Mouse (Mus musculus): ENCODE results near the gene C530008M17Rik. TPM values are rescaled to one million over a fixed set of nuclear protein-coding genes. Genes with fewer than 3 reads are reported as not detected.

Gene C530008M17Rik
- total RNA-seq, 2 experiments from 2014 or later = 59.4 to 61.7 TPM

DNA sequence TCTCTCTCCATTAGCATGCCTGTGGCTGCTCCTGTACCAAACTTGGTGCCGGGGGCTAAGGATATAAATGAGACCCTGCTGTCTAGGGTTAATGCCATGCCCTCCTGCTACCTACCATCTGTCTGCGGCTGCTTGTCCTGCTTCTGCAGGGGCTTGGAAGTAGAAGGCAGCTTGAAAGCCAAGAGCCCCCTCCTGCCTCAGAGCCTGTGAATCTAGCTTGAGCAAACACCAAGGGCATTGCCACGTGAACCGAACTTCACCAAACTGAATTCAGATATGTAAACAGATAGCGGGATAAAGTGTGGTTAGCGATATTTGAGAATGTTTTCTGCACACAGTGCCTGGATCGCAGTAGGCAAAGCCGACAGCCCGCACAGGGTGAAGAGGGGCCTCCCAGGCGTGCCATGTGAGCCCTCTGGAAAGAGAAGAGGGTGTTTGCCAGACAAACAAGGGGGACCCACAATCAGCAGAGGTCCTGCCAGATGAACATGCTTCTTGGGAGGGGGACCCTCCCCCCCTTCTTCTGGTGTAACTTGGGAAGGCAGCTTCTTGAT is 106.9 kb downstream of the C530008M17Rik start:
- intact Hi-C loops (cut with DNase I) = loop anchor here (5.0 to 10.0 kb wide), 2 partner anchors 106 to 178 kb away; partner anchors contain the start of genes C530008M17Rik and Cep135
- DNase-seq (ENCODE audit: extremely low spot score in 1 of 2, low spot score in 2 of 2) = no peak
- no peak overlapping the region for H3K27ac ChIP-seq
- TF ChIP-seq CTCF (IDR thresholded peaks at IDR 0.05) = no peak
- no peak overlapping the region for H3K4me3 ChIP-seq

GRCm38 (mm10) chr5:76763731-76764130 is 107.4 kb downstream of the C530008M17Rik start:
- intact Hi-C loops (cut with DNase I) = loop anchor here (5.0 to 10.0 kb wide), 2 partner anchors 106 to 179 kb away; partner anchors contain the start of genes C530008M17Rik and Cep135
- no peak overlapping the region for H3K27ac ChIP-seq
- no peak for TF ChIP-seq CTCF (IDR thresholded peaks at IDR 0.05)
- no peak for DNase-seq (ENCODE audit: extremely low spot score in 1 of 2, low spot score in 2 of 2)
- no peak overlapping the region for H3K4me3 ChIP-seq

DNA sequence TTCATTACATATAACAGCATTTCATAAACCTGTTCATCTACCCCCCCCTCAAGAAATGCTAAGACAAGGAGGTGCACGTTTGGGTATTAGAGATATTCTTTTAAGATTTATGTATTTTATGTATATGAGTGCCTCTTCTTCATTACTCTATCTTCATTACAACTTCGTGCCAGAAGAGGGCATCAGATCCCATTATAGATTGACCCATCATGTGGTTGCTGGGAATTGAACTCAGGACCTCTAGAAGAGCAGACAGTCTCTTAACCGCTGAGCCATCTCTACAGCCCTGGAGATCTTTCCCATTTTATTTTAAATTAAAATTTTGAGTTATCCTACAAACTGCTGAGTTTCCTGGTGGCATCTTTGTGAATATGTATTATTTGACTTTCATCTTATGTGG is 112.7 kb downstream of the C530008M17Rik start:
- H3K4me3 ChIP-seq = no peak overlapping the region
- no peak; the same call in 1 of the 2 replicates for TF ChIP-seq CTCF (IDR thresholded peaks at IDR 0.05)
- intact Hi-C loops (cut with DNase I) = loop anchor here (10.0 kb wide), 1 partner anchor 184 kb away; the partner anchor contains the start of gene Cep135
- H3K27ac ChIP-seq = no peak overlapping the region
- no peak for DNase-seq (ENCODE audit: extremely low spot score in 1 of 2, low spot score in 2 of 2)

DNA sequence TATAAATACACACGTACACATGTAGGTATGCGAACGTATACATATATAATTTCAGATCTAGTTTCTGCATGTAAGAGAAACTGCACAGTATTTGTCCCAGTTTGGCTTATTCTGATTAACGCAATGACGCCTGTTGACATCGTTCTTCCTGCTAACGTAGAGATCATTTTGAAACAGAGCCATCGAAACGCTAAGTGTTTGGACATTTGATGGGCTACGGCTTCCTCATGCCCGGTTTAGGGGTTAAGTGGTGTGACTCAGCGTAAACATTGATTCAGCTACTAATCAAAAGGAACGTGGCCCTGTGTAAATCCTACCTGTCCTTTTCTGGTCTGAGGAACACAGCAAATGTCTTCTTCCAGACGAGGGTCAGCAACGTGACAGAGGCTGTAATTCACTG is 113.3 kb downstream of the C530008M17Rik start:
- H3K4me3 ChIP-seq = no peak overlapping the region
- H3K27ac ChIP-seq = no peak overlapping the region
- no peak for TF ChIP-seq CTCF (IDR thresholded peaks at IDR 0.05)
- DNase-seq (ENCODE audit: extremely low spot score in 1 of 2, low spot score in 2 of 2) = no peak
- intact Hi-C loops (cut with DNase I) = loop anchor here (10.0 kb wide), 1 partner anchor 185 kb away; the partner anchor contains the start of gene Cep135

DNA sequence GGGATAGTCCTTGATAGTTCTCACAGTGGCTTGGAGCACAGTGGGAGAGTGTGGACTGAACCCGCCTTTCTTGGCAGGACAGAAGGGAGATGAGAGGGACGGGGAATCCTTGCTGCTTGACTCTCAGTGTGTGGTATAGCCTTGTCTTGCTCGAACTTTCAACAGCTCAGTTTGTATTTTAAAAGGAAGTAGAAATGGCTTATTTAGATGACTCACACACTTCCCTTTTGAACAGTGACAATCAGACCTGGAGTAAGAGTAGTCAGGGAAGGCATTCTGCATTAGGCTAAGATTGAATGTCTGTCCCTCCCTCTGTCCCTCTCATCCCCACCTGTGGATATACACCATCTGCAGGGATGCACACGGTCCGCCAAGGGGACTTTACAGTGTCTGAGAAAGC is 115.1 kb downstream of the C530008M17Rik start:
- Histone ChIP-seq H3K27ac (no peak overlapping the region), H3K4me3 (no peak overlapping the region)
- no peak for DNase-seq (ENCODE audit: extremely low spot score in 1 of 2, low spot score in 2 of 2)
- TF ChIP-seq CTCF (IDR thresholded peaks at IDR 0.05) = no peak
- intact Hi-C loops (cut with DNase I) = no loop called here

DNA sequence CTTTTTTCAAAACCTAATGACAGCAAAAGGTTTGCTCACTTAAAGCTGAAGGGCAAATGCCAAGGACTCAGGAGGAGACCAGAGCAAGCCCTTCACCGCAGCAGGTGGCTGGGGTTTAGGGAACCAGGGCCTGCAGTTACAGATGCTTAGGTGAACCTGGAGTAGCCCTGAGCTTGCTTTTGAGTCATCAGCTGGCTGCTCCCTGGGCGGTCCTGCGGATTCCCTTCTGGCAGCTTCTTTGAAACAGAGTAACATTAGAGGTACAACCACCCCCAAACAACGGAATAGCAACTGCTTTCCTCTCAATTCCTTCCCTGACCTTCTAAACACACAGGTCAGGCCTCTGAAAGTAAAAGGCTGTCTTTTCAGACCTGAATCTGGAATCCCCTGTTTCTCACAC is 116.5 kb downstream of the C530008M17Rik start:
- no peak overlapping the region for H3K27ac ChIP-seq
- no peak for DNase-seq (ENCODE audit: extremely low spot score in 1 of 2, low spot score in 2 of 2)
- intact Hi-C loops (cut with DNase I) = no loop called here
- no peak for TF ChIP-seq CTCF (IDR thresholded peaks at IDR 0.05)
- H3K4me3 ChIP-seq = no peak overlapping the region

- H3K27ac ChIP-seq = no peak overlapping the region
- intact Hi-C loops (cut with DNase I) = no loop called here
- H3K4me3 ChIP-seq = no peak overlapping the region
- DNase-seq (ENCODE audit: extremely low spot score in 1 of 2, low spot score in 2 of 2) = no peak
- no peak for TF ChIP-seq CTCF (IDR thresholded peaks at IDR 0.05)
Observed at GRCm38 (mm10) chr5:76773492-76774158, 117.3 kb downstream of the C530008M17Rik start.

DNA sequence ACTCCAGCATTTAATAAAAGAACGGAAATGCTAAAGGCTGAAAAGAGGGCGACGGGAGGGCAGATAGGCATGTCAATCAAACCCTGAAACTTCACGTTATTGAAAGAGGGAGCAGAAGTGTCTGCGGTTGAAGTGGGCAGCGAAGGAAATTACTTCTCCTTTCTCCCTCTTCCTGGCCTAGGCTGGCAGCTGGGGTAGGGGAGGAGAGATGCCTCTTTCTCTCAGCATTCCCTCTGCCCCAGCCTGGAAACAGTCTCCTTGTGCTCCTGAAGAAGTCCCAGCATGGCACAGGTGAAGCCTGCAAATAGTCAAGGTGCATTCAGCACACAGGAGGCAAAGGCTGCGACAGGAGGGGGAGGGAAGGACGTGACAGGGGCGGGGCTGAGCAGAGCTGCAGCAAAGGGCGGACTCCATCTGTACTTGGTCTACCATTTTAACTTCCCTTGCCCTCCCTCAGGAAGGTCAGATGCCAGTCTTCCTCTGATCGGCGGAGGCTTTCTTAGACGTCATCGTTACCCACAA is 122.8 kb downstream of the C530008M17Rik start:
- no peak for TF ChIP-seq CTCF (IDR thresholded peaks at IDR 0.05)

DNA sequence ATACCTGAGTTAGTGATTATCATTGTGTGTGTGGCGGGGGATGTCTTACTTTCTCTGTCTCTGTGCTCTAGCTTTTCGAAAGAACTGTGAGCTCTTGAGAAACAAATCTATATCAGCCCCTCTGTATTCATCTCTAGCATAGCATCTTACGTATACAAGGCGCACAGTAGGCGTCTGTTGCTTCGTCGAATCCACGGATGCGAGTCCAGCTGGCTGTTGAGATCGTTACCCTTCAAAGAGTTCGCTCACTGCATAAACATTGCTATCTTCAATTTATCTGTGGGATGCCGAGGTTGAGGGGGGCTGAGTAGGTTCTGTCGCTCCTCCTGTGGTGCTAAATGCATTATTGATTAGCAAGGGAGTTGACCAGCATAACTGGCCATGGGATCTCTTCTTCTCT is 125.6 kb downstream of the C530008M17Rik start:
- TF ChIP-seq CTCF (IDR thresholded peaks at IDR 0.05) = no peak
- Histone ChIP-seq H3K4me3 (no peak overlapping the region), H3K27ac (peak overlapping the region; percentile 59)
- intact Hi-C loops (cut with DNase I) = loop anchor here (2.0 kb wide), 1 partner anchor 125 kb away; the partner anchor contains the start of gene C530008M17Rik
- DNase-seq (ENCODE audit: extremely low spot score in 1 of 2, low spot score in 2 of 2) = no peak

More for the DNA sequence above, 122.8 kb downstream of the C530008M17Rik start:
- no peak overlapping the region for H3K27ac ChIP-seq
- intact Hi-C loops (cut with DNase I) = no loop called here
- no peak for DNase-seq (ENCODE audit: extremely low spot score in 1 of 2, low spot score in 2 of 2)
- H3K4me3 ChIP-seq = no peak overlapping the region

GRCm38 (mm10) chr5:76782414-76783103 is 126.2 kb downstream of the C530008M17Rik start:
- Histone ChIP-seq H3K4me3 (no peak overlapping the region), H3K27ac (peak overlapping the region; percentile 59)
- no peak for TF ChIP-seq CTCF (IDR thresholded peaks at IDR 0.05)
- no peak for DNase-seq (ENCODE audit: extremely low spot score in 1 of 2, low spot score in 2 of 2)
- intact Hi-C loops (cut with DNase I) = loop anchor here (2.0 kb wide), 1 partner anchor 126 kb away; the partner anchor contains the start of gene C530008M17Rik

GRCm38 (mm10) chr5:76783104-76783441 is 126.8 kb downstream of the C530008M17Rik start:
- H3K4me3 ChIP-seq = no peak overlapping the region
- H3K27ac ChIP-seq = peak overlapping the region; percentile 13; the same call in 1 of the 2 replicates
- intact Hi-C loops (cut with DNase I) = loop anchor here (2.0 kb wide), 1 partner anchor 126 kb away; the partner anchor contains the start of gene C530008M17Rik
- DNase-seq (ENCODE audit: extremely low spot score in 1 of 2, low spot score in 2 of 2) = no peak
- TF ChIP-seq CTCF (IDR thresholded peaks at IDR 0.05) = no peak
